Mouse (Mus musculus): ENCODE results near the gene Haghl.
"Not testable (repeated sequence)": the region's sequence is repeated elsewhere in the genome, so short reads cannot be mapped to it uniquely, and the experiment has no call there.

Haghl gene

GRCm38 (mm10) chr17:25748238-25748637 lies 37.2 kb downstream of the Haghl start:
- no peak for DNase-seq (ENCODE audit: low spot score in 2 of 2)

- no peak for DNase-seq (ENCODE audit: low spot score in 2 of 2)
These were observed 41.2 kb downstream of the Haghl start for GRCm38 (mm10) chr17:25744311-25744710.

- no peak for DNase-seq (ENCODE audit: low spot score in 2 of 2)
These were observed 41.6 kb downstream of the Haghl start for GRCm38 (mm10) chr17:25743831-25744230.

- not testable (repeated sequence) for DNase-seq (ENCODE audit: low spot score in 2 of 2)
These were observed 44.0 kb downstream of the Haghl start for GRCm38 (mm10) chr17:25741471-25741870.

- DNase-seq (ENCODE audit: low spot score in 2 of 2), result no peak
These were observed 46.6 kb downstream of the Haghl start for GRCm38 (mm10) chr17:25738861-25739260.

- no peak for DNase-seq (ENCODE audit: low spot score in 2 of 2)
These were observed 49.7 kb downstream of the Haghl start, which contains the start of gene Mslnl for GRCm38 (mm10) chr17:25735745-25736144. TSS of gene Mslnl (plus strand) at chr17:25736042.

GRCm38 (mm10) chr17:25735246-25735645 lies 50.2 kb downstream of the Haghl start:
- DNase-seq (ENCODE audit: low spot score in 2 of 2), result no peak

- peak; percentile 92 for DNase-seq (ENCODE audit: low spot score in 2 of 2)
These were observed 53.4 kb downstream of the Haghl start for GRCm38 (mm10) chr17:25732082-25732481.

Data from right cerebral cortex, adult 2 months (tissue).